Mouse (Mus musculus): ENCODE measurements around the gene Brox. TPM values are rescaled to one million over a fixed set of nuclear protein-coding genes. Genes with fewer than 3 reads are reported as not detected.

Gene Brox
- polyA plus RNA-seq, 1 experiment = 22.6 TPM

DNA sequence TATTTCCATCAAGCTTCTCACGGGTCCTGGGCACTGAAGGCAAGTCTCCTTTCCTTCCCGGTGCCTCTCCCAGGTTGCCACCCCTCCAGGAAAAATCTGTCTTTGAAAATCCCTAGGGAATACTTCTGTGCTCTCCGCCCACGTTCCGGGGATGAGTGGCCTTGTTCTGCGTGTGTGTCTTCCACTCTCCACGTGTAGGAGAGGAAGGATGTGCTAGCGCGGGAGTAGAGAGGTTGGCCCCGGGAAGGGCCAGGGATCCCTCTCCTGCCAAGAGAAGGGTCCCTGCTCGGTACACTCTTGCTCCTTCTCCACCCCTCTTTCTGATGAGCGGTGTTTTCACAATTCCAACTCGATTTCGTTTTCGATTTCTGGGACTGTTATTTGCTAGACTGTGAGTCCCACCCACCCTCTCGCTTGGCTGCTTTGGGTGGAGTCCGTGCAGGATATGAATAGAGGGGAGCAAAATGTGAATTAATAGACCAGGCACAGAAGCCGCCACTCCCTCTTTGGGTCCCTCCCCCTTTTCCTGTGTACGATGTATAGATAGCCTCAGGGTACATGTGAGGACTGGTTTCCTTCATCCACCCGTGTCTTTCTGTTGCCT lies 919 bp upstream of the Brox start:
- peak overlapping the region; percentile 86 for H3K4me3 ChIP-seq (ENCODE audit: insufficient read depth, low read depth, low read length)

GRCm38 (mm10) chr1:183297473-183297885 lies 410 bp upstream of the Brox start:
- peak overlapping the region; percentile 86 for H3K4me3 ChIP-seq (ENCODE audit: insufficient read depth, low read depth, low read length)

More for the DNA sequence above, 919 bp upstream of the Brox start:
- no peaks in the 10 kb centered on the region for H3K4me1 ChIP-seq (ENCODE audit: control insufficient read depth, insufficient read depth, insufficient read length, low read length)
- peak overlapping the region; percentile 74 for H3K27ac ChIP-seq (replicated peaks; ENCODE audit: low read depth, low read length)

GRCm38 (mm10) chr1:183296465-183296864 lies 604 bp downstream of the Brox start, which contains the start of gene Aida:
Gene Aida (plus strand): TSS chr1:183296590.
- no peaks in the 10 kb centered on the region for H3K4me1 ChIP-seq (ENCODE audit: control insufficient read depth, insufficient read depth, insufficient read length, low read length)
- H3K27ac ChIP-seq (replicated peaks; ENCODE audit: low read depth, low read length) = peak within 1 kb of the TSS; percentile 97
- peak within 1 kb of the TSS; percentile 86 for H3K4me3 ChIP-seq (ENCODE audit: insufficient read depth, low read depth, low read length)

More at GRCm38 (mm10) chr1:183297473-183297885, 410 bp upstream of the Brox start:
- Histone ChIP-seq H3K27ac (replicated peaks; ENCODE audit: low read depth, low read length) (peak overlapping the region; percentile 74), H3K4me1 (ENCODE audit: control insufficient read depth, insufficient read depth, insufficient read length, low read length) (no peaks in the 10 kb centered on the region)

- Histone ChIP-seq H3K27ac (replicated peaks; ENCODE audit: low read depth, low read length) (no peak overlapping the region), H3K4me3 (ENCODE audit: insufficient read depth, low read depth, low read length) (no peak overlapping the region), H3K4me1 (ENCODE audit: control insufficient read depth, insufficient read depth, insufficient read length, low read length) (no peaks in the 10 kb centered on the region)
Observed at GRCm38 (mm10) chr1:183289576-183289975, 7.5 kb downstream of the Brox start.

GRCm38 (mm10) chr1:183288351-183288750 lies 8.7 kb downstream of the Brox start:
- H3K4me1 ChIP-seq (ENCODE audit: control insufficient read depth, insufficient read depth, insufficient read length, low read length) = no peaks in the 10 kb centered on the region
- no peak overlapping the region for H3K27ac ChIP-seq (replicated peaks; ENCODE audit: low read depth, low read length)
- no peak overlapping the region for H3K4me3 ChIP-seq (ENCODE audit: insufficient read depth, low read depth, low read length)

DNA sequence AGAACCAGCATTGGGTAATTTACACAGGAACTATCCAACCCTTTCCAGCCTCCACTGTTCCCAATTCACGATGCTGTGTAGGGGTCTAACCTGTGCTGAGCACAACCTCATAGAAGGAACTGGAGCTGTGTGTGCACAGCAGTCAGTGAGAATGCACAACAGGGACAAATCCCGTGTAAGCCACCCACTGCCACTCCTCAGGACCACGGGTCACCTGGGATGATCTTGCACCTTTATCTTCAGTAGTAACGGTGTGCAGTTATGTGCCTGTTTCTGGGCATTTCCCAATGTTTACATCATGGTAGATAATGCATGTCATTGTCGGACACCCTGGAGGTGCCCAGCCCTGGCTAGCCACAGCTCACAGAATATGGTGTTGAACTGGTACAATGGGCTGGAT lies 21.3 kb downstream of the Brox start:
- Histone ChIP-seq H3K4me3 (ENCODE audit: insufficient read depth, low read depth, low read length) (no peak overlapping the region), H3K27ac (replicated peaks; ENCODE audit: low read depth, low read length) (no peak overlapping the region)

GRCm38 (mm10) chr1:183274385-183274784 lies 22.7 kb downstream of the Brox start:
- no peak overlapping the region for H3K27ac ChIP-seq (replicated peaks; ENCODE audit: low read depth, low read length)

More for the DNA sequence above, 21.3 kb downstream of the Brox start:
- no peaks in the 10 kb centered on the region for H3K4me1 ChIP-seq (ENCODE audit: control insufficient read depth, insufficient read depth, insufficient read length, low read length)

GRCm38 (mm10) chr1:183272867-183273818 lies 23.9 kb downstream of the Brox start:
- Histone ChIP-seq H3K27ac (replicated peaks; ENCODE audit: low read depth, low read length) (no peak overlapping the region), H3K4me1 (ENCODE audit: control insufficient read depth, insufficient read depth, insufficient read length, low read length) (no peaks in the 10 kb centered on the region), H3K4me3 (ENCODE audit: insufficient read depth, low read depth, low read length) (no peak overlapping the region)

More at GRCm38 (mm10) chr1:183274385-183274784, 22.7 kb downstream of the Brox start:
- H3K4me1 ChIP-seq (ENCODE audit: control insufficient read depth, insufficient read depth, insufficient read length, low read length) = no peaks in the 10 kb centered on the region
- H3K4me3 ChIP-seq (ENCODE audit: insufficient read depth, low read depth, low read length) = no peak overlapping the region

- no peak overlapping the region for H3K4me3 ChIP-seq (ENCODE audit: insufficient read depth, low read depth, low read length)
- H3K4me1 ChIP-seq (ENCODE audit: control insufficient read depth, insufficient read depth, insufficient read length, low read length) = no peaks in the 10 kb centered on the region
- no peak overlapping the region for H3K27ac ChIP-seq (replicated peaks; ENCODE audit: low read depth, low read length)
Observed at GRCm38 (mm10) chr1:183267666-183268065, 29.4 kb downstream of the Brox start.

DNA sequence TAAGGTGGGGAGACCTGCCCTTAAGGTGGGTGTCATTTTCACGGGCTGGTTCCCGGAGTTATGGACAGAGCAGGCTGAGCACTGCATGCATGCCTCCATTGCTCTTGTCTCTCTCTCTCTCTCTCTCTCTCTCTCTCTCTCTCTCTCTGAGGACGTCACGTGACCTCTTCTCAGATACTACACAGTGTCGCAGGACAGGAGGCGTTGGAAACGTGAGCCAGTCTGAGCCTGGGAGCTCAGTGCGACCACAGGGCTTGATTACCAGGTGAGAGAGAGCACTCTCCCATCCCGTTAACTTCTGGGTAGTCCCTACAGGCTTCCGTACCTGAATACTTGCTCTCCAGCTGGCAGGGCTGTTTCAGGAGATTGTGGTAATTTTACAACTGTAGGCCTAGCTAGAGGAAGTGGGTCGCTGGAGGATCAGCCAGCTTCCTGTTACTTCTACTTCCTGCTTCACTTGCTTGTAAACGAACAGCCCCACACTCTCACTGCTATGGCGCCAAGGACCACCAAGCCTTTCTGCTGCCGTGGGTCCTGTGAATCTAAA lies 31.1 kb downstream of the Brox start:
- no peak overlapping the region for H3K4me3 ChIP-seq (ENCODE audit: insufficient read depth, low read depth, low read length)
- H3K4me1 ChIP-seq (ENCODE audit: control insufficient read depth, insufficient read depth, insufficient read length, low read length) = no peaks in the 10 kb centered on the region
- H3K27ac ChIP-seq (replicated peaks; ENCODE audit: low read depth, low read length) = 0 out of 2 replicates have a peak overlapping the region, but pooled peaks have one; percentile 4

DNA sequence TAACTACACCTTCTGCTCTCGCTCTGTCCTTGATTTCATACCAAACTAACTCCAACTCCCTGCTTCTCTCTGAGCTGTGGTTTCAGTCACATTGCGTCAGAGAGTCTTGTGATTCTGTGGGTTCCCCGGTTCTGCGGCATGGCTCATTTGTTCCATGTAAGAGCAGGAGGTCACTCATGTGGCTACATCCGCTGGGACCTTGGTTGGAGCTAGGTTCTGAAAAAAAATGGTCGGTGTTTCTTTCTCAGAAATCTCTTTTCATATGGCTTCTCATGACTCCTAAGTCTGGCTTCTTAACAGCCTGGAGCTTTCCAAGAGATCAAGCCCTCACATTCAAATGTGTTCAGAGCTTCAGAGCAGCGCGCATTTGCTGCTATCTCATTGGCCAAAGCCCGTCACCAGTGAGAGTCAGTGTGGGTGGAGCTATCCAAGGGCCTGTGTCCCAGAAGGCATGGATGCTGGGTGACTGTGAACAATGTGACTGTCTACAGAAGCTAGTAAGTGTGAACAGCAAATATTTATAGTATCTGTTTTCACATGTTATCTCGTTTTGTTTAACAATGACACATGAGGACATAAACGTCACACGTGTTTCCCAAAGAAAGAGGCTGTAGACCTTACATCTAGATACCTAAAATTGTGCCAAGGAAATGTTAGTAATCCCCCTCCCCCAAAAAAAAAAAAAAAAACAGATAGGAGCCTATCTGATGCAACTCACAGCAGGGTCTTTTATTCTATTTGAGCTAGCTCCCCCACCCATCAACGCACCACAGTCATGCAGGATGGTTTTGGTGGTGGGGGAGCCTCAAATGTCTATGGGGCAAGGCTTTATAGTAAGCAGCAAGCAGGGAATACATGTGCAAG lies 32.7 kb downstream of the Brox start:
- Histone ChIP-seq H3K4me3 (ENCODE audit: insufficient read depth, low read depth, low read length) (no peak overlapping the region), H3K27ac (replicated peaks; ENCODE audit: low read depth, low read length) (0 out of 2 replicates have a peak overlapping the region, but pooled peaks have one; percentile 59), H3K4me1 (ENCODE audit: control insufficient read depth, insufficient read depth, insufficient read length, low read length) (no peaks in the 10 kb centered on the region)

- Histone ChIP-seq H3K27ac (replicated peaks; ENCODE audit: low read depth, low read length) (no peak overlapping the region), H3K4me3 (ENCODE audit: insufficient read depth, low read depth, low read length) (no peak overlapping the region), H3K4me1 (ENCODE audit: control insufficient read depth, insufficient read depth, insufficient read length, low read length) (no peaks in the 10 kb centered on the region)
Observed at GRCm38 (mm10) chr1:183252574-183252973, 44.5 kb downstream of the Brox start.

- Histone ChIP-seq H3K4me3 (ENCODE audit: insufficient read depth, low read depth, low read length) (no peak overlapping the region), H3K27ac (replicated peaks; ENCODE audit: low read depth, low read length) (no peak overlapping the region), H3K4me1 (ENCODE audit: control insufficient read depth, insufficient read depth, insufficient read length, low read length) (no peaks in the 10 kb centered on the region)
Observed at GRCm38 (mm10) chr1:183251818-183252217, 45.3 kb downstream of the Brox start.

GRCm38 (mm10) chr1:183250612-183251011 lies 46.5 kb downstream of the Brox start:
- H3K4me3 ChIP-seq (ENCODE audit: insufficient read depth, low read depth, low read length) = no peak overlapping the region

More at GRCm38 (mm10) chr1:183250612-183251011, 46.5 kb downstream of the Brox start:
- Histone ChIP-seq H3K4me1 (ENCODE audit: control insufficient read depth, insufficient read depth, insufficient read length, low read length) (no peaks in the 10 kb centered on the region), H3K27ac (replicated peaks; ENCODE audit: low read depth, low read length) (no peak overlapping the region)
